Mouse (Mus musculus) cerebellum, adult 2 months (tissue): ENCODE data around the gene Syt1. TPM values are rescaled to one million over a fixed set of nuclear protein-coding genes. Genes with fewer than 3 reads are reported as not detected.
A peak's percentile ranks its signal among the peaks of the same experiment; 100 is the strongest.

Experiments
- DNase-seq, 2 experiments: peaks; one replicate each; pipeline ENCODE4 v3.0.0; 2021
- H3K27ac ChIP-seq: fragments of 200-500 bp; 2 replicates; pipeline ENCODE4 v1.5.1; 2012; ENCODE audit warnings: low read length, control low read depth, inconsistent platforms; ENCODE audit not compliant: insufficient read depth
- H3K27me3 ChIP-seq: fragments of 200-500 bp; 2 replicates; pipeline ENCODE4 v1.6.1; 2012; ENCODE audit warnings: inconsistent platforms, mild to moderate bottlenecking, low read length, moderate library complexity; ENCODE audit not compliant: control insufficient read depth, insufficient read depth
- H3K4me1 ChIP-seq: fragments of 200-500 bp; 2 replicates; pipeline ENCODE4 v1.6.1; 2011; ENCODE audit warnings: low read length; ENCODE audit not compliant: control insufficient read depth, insufficient read depth
- H3K4me3 ChIP-seq: fragments of 200-500 bp; replicated peaks from 2 replicates; pipeline ENCODE3; 2011; ENCODE audit warnings: mild to moderate bottlenecking, low read depth, low read length, control low read depth; ENCODE audit not compliant: insufficient read depth
- CTCF ChIP-seq: fragments of 200-500 bp; IDR thresholded peaks from 2 replicates; pipeline ENCODE4 v1.5.1; 2011; ENCODE audit warnings: low read depth, mild to moderate bottlenecking, control low read depth, low read length, moderate library complexity, borderline replicate concordance; ENCODE audit not compliant: insufficient read depth
- POLR2A ChIP-seq: fragments of 200-500 bp; IDR thresholded peaks from 2 replicates; pipeline ENCODE4 v1.6.1; 2011; ENCODE audit warnings: low read length, control low read depth, borderline replicate concordance; ENCODE audit not compliant: insufficient read depth
- WGBS: fragments of 180-500 bp; shearing (Covaris S2); methylation state at CpG from one replicate; pipeline ENCODE4 v1.1.7; 2018; 5-methylcytosine and 5-hydroxymethylcytosine counted together
- polyA plus RNA-seq: library from polyadenylated mRNA; depleted of rRNA; stranded (reverse); fragments of >200 nt; gene quantifications from 2 replicates; pipeline ENCODE4 v1.2.3, GENCODE M21; 2012

The Syt1 gene
- polyA plus RNA-seq, 1 experiment = 209 TPM

DNA sequence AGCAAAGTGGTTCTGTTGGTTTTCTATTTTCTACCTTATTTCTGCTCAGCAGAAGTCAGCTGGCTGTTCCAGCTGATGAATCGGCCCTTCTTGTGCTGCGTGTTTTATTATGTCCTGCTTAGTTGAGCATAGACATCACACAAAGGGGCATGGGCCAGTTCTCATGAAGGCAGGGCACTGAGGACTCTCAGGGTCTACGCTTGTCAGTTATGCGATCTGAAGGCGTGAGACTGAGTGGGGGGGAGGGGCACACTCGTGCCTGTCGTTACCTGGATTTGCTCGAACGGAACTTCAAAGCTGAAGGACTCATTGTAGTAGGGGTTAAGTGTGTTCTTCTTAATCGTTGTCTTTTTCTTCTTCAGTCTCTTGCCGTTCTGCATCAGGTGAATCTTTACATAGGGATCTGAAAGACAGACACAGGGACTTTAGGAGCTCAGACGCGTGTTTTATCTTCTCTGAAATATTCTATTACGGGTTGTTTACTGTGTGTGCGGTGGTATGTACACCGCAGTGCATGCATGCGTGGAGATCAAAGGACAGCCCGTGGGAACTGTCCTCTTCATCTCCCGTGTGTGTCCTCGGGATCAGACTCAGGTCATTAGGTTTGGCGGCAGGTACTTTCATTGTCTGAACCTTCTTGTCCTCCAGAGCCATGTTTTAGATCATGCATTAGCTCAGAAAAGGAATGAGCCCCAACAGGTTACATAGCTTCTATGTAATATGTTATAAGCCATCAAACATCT is 506.5 kb downstream of the Syt1 start:
- WGBS = 71% methylated on average over 21 of the region's 21 CpGs
- TF ChIP-seq POLR2A (no peak), CTCF (no peak)
- H3K27me3 ChIP-seq = no peaks in the 10 kb centered on the region
- DNase-seq = no peak
- no peak overlapping the region for H3K4me3 ChIP-seq
- H3K27ac ChIP-seq = no peak overlapping the region
- no peaks in the 10 kb centered on the region for H3K4me1 ChIP-seq

DNA sequence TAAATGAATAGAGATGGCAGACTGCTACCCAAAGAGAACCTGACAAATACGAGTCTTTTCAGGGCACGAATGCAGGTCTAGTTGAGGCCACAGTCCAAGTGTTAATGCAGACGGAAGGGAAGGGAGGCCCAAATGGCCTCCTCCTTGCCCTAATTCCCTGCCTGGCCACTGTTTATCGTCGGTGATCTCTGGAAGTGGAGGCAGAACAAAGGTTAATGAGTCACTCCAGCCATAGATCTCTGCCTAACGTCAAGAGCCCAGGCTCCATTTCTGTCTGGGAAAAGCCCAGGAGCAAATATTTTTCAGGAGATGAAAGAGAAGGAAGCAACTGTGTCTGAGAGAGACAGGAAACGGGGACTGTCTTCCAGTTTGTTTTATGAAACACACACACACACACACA is 520.6 kb downstream of the Syt1 start:
- Histone ChIP-seq H3K27ac (no peak overlapping the region), H3K4me3 (no peak overlapping the region), H3K4me1 (no peaks in the 10 kb centered on the region), H3K27me3 (no peaks in the 10 kb centered on the region)
- WGBS = 83% methylated on average over 7 of the region's 7 CpGs
- TF ChIP-seq CTCF (no peak), POLR2A (no peak)
- no peak for DNase-seq

DNA sequence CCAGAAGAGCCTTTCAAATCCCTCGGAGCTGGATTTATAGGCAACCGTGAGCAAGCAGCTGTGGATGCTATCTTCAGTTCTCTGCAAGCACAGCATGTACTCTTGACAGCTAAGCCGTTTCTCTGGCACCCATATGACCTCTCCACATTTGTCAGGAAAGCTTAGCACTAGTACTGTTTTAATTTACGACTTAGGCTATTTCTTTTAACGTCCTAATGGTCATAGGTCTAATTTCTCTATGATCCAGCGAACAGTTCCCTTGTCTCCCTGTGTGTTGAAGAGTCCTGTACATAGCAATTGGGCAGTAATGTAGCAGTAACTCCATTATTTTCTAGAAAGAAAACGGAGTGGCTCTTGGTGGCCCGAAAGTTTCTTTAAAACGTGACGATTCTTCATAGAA is 526.8 kb downstream of the Syt1 start:
- Histone ChIP-seq H3K4me1 (no peaks in the 10 kb centered on the region), H3K27ac (no peak overlapping the region), H3K27me3 (no peaks in the 10 kb centered on the region), H3K4me3 (no peak overlapping the region)
- no peak for DNase-seq
- TF ChIP-seq POLR2A (no peak), CTCF (no peak)
- WGBS = 93% methylated on average over 10 of the region's 10 CpGs

DNA sequence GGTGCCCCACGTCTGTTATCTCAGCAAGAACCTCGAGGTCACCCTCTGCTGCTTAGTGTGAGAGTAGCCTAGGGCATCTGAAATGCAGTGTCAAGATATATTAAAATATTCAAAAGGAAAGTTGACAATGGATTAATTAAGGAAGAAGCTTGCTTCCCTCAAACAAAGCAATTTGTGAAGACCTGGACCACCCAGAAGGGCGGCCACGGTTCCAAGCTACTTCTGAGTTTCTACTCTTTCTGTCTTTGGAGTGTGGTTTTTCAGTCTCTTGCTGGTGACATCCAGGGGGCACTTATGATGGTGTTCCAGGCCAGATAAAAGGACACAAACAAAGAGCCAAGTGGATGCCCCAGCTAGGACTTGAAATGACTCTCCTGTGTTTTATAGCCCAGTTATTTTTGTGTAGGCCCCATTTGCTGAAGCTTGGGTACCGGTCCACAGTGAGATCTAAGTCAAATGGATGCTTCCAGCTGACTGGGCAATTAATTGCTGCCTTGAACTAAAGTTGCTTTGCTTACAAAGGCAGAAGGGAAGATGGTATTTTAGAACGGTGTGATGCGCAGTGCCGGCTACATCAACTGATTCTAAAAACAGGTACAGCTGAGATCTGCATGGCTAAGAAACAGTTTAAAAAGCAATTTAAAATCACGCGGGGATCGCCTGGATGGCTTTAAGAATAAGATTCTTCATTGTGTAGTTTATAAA is 530.5 kb downstream of the Syt1 start:
- no peaks in the 10 kb centered on the region for H3K4me1 ChIP-seq
- H3K27me3 ChIP-seq = no peaks in the 10 kb centered on the region; the same call in 1 of the 2 replicates
- TF ChIP-seq POLR2A = no peak
- TF ChIP-seq CTCF = no peak
- H3K27ac ChIP-seq = no peak overlapping the region
- H3K4me3 ChIP-seq = no peak overlapping the region
- 75% methylated on average over 11 of the region's 11 CpGs for WGBS
- no peak for DNase-seq

DNA sequence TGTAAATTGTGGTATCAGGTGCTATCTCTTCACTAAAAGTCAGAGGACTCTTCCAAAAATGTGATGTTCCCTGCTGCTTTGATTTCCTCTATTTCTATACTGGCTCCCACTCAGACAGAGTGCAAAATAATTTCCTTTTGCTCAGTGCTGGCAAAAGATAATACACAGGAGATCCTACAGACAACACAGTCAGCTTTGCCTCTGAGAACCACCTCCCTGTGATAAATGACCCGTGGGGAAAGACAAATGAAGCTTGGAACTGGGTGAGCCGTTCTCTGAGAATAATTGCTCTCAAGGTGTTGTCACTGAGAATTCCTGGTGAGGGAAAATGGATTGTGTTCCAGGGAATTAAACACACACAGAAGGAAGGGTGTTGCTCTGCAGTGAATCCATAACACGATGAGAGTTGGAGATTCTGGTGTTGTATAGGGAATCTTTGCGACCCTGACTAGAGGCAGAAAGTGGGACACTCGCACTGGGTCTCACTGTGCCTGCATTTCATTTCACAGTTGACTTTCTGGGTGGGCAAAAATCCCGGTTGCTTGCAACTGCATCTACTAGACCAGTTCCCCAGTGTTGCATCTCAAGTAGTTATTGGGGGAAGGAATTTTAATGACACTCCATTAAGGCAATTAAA is 540.3 kb downstream of the Syt1 start:
- Histone ChIP-seq H3K27ac (no peak overlapping the region), H3K27me3 (no peaks in the 10 kb centered on the region), H3K4me1 (no peaks in the 10 kb centered on the region), H3K4me3 (no peak overlapping the region)
- DNase-seq = peak; percentile 18 to 69
- WGBS = 26% methylated on average over 6 of the region's 6 CpGs
- no peak for TF ChIP-seq CTCF
- TF ChIP-seq POLR2A = no peak

DNA sequence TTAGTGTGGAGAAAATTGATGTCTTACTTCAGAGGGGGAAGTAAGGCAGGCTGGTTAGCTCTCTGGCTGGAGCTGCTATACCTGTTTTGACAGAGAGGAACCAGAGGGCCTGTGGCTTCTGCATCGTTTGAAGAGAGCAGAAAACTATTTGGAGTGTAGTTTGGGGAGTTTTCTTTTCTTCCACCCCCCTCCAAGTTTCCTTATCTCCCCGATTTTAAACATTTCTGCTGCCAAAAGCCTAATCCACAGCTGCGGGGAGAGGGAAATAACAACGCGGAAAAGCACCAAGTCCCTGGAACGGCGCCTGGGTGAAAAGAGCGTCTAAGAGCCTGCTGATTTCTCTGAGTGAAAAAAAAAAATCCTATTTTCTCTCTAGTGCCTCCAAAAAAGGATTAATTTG is 544.2 kb downstream of the Syt1 start:
- no peak for DNase-seq
- Histone ChIP-seq H3K27me3 (no peaks in the 10 kb centered on the region), H3K4me3 (no peak overlapping the region), H3K27ac (no peak overlapping the region), H3K4me1 (no peaks in the 10 kb centered on the region)
- TF ChIP-seq CTCF (no peak), POLR2A (no peak)
- WGBS = 62% methylated on average over 8 of the region's 8 CpGs

DNA sequence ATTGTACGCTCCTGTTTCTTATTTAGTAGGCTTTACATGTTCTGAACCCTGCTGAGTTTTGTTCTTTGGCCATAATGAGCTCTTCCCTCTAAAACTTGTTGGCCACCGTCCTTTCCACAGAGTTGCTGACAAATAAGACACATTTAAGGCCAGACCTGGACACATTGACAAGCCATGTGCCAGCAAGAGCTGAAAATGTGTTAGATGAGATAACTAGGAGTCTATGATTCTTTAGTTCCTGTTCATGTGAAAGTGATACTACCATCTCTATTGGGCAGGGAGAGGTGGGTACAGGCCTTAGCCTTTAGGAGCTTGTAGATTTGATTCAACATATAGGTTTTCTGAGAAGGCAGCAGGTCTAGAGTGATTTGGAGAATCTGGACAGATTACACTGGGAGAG is 548.9 kb downstream of the Syt1 start:
- Histone ChIP-seq H3K27me3 (no peaks in the 10 kb centered on the region), H3K27ac (no peak overlapping the region), H3K4me1 (no peaks in the 10 kb centered on the region), H3K4me3 (no peak overlapping the region)
- no peak for TF ChIP-seq CTCF
- TF ChIP-seq POLR2A = no peak
- DNase-seq = no peak
- WGBS = 73% methylated on average over 2 of the region's 2 CpGs
